In the genomic region with DNA sequence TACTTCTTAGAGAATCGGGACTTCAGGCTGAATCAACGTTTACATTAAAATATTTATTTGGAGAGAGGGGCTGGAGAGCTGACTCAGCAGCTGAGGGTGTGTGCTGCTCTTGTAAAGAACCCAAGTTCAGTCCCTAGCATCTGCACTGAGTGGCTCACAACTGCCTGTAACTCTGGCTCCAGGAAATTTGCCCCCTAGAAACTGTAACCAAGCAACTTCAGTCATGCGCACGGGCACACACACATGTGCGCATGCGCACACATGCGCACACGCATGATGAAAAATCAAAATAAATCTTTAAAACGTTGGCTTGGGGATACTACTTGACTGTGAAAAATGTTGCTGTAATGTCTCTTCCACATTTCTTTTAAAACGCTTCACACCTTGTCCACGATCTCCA, we compare ENCODE assay signal across 24 mouse cellular contexts. TPM values are rescaled to one million over a fixed set of nuclear protein-coding genes. Genes with fewer than 3 reads are reported as not detected.
DNase-seq lines count a peak whose midpoint lies in the region; ATAC-seq and TF ChIP-seq lines count a peak whose summit lies in the region.
"Had no signal": no experiment of that assay in that cellular context is flagged by ENCODE, and none has a peak within 500 bp of the region (broad histone marks: within the 10 kb centered on the region; RNA-seq: fewer than 3 reads in every experiment).

No protein-coding gene starts in this region.

- WGBS in thymus, adult 2 months: 81% methylated on average over 11 of the region's 11 CpGs
- WGBS in liver, embryonic 12.5 days (ENCODE audit: insufficient replicate concordance): 75% methylated on average over 11 of the region's 11 CpGs
- WGBS in heart, embryonic 11.5 days (ENCODE audit: insufficient replicate concordance): 77% methylated on average over 11 of the region's 11 CpGs

- H3K36me3 ChIP-seq in thymus, adult 2 months (ENCODE audit: control insufficient read depth, insufficient read depth, low read length): peaks cover 21% of the 10 kb centered on the region
- H3K36me3 ChIP-seq in liver, embryonic 12.5 days: no peaks in the 10 kb centered on the region
- H3K36me3 ChIP-seq in heart, embryonic 11.5 days (ENCODE audit: control insufficient read depth, insufficient read depth, low read length): no peaks in the 10 kb centered on the region
- H3K36me3 ChIP-seq: embryonic facial prominence, embryonic 15.5 days; forebrain, embryonic 10.5 days; G1E; heart, embryonic 15.5 days; hindbrain, embryonic 13.5 days; intestine, embryonic 15.5 days had no signal

- H3K27ac ChIP-seq in thymus, adult 2 months (ENCODE audit: control insufficient read depth, insufficient read depth, low read length): peak overlapping the region; percentile 70
- H3K27ac ChIP-seq in liver, embryonic 12.5 days: no peak overlapping the region
- H3K27ac ChIP-seq in heart, embryonic 11.5 days (ENCODE audit: low read depth, low read length): no peak overlapping the region
- H3K27ac ChIP-seq: embryonic facial prominence, embryonic 15.5 days; forebrain, embryonic 10.5 days; gastrocnemius, adult 2 months; heart, embryonic 15.5 days; hindbrain, embryonic 13.5 days; hindbrain, postnatal 0 days; intestine, embryonic 15.5 days had no signal

- no peak for ATAC-seq in CD4-positive, CD25-positive, alpha-beta regulatory T cell, adult 4 months
- no peak for ATAC-seq in liver, embryonic 12.5 days
- ATAC-seq in heart, embryonic 11.5 days (replicated peaks; ENCODE audit: insufficient number of reproducible peaks, low FRiP score, low TSS enrichment): no peak
- ATAC-seq: forebrain, embryonic 14.5 days; hindbrain, postnatal 0 days; intestine, embryonic 15.5 days had no signal

- H3K27me3 ChIP-seq in thymus, adult 2 months (ENCODE audit: control insufficient read depth, insufficient read depth, low read length): no peaks in the 10 kb centered on the region
- H3K27me3 ChIP-seq in liver, embryonic 12.5 days (replicated peaks): peaks cover 6% of the 10 kb centered on the region
- H3K27me3 ChIP-seq in heart, embryonic 11.5 days (ENCODE audit: control insufficient read depth, insufficient read depth, low read length): no peaks in the 10 kb centered on the region
- H3K27me3 ChIP-seq: embryonic facial prominence, embryonic 15.5 days; heart, embryonic 15.5 days; hindbrain, embryonic 13.5 days; intestine, embryonic 15.5 days had no signal

- no peak overlapping the region for H3K4me2 ChIP-seq in liver, embryonic 12.5 days
- no peak overlapping the region for H3K4me2 ChIP-seq in heart, embryonic 11.5 days
- H3K4me2 ChIP-seq: embryonic facial prominence, embryonic 15.5 days; heart, embryonic 15.5 days; hindbrain, embryonic 13.5 days; intestine, embryonic 15.5 days had no signal

- H3K4me1 ChIP-seq in thymus, adult 2 months (replicated peaks; ENCODE audit: control insufficient read depth, insufficient read depth, low read length): peaks cover 20% of the 10 kb centered on the region
- H3K4me1 ChIP-seq in liver, embryonic 12.5 days: no peaks in the 10 kb centered on the region
- H3K4me1 ChIP-seq in heart, embryonic 11.5 days (ENCODE audit: control insufficient read depth, insufficient read depth, low read length): no peaks in the 10 kb centered on the region
- H3K4me1 ChIP-seq: embryonic facial prominence, embryonic 15.5 days; forebrain, embryonic 10.5 days; heart, embryonic 15.5 days; hindbrain, embryonic 13.5 days; intestine, embryonic 15.5 days had no signal

- no peak for TF ChIP-seq CTCF in thymus, adult 2 months (IDR thresholded peaks at IDR 0.05; ENCODE audit: borderline replicate concordance, control insufficient read depth, extremely low read depth, insufficient read depth, low read length, poor library complexity)

- no peak for TF ChIP-seq POLR2A in thymus, adult 2 months (IDR thresholded peaks at IDR 0.05; ENCODE audit: control insufficient read depth, extremely low read depth, insufficient read depth, low read length, poor library complexity)

- H3K4me3 ChIP-seq in thymus, adult 2 months (ENCODE audit: control insufficient read depth, insufficient read depth, low read length): no peak overlapping the region
- no peak overlapping the region for H3K4me3 ChIP-seq in liver, embryonic 12.5 days
- no peak overlapping the region for H3K4me3 ChIP-seq in heart, embryonic 11.5 days (ENCODE audit: low read depth, low read length)
- H3K4me3 ChIP-seq: embryonic facial prominence, embryonic 15.5 days; erythroblast, embryonic 14.5 days; forebrain, embryonic 10.5 days; gastrocnemius, adult 2 months; heart, embryonic 15.5 days; hindbrain, embryonic 13.5 days; intestine, embryonic 15.5 days had no signal

- H3K9ac ChIP-seq in liver, embryonic 12.5 days: no peak overlapping the region
- no peak overlapping the region for H3K9ac ChIP-seq in heart, embryonic 11.5 days (ENCODE audit: low read depth, low read length)
- H3K9ac ChIP-seq: embryonic facial prominence, embryonic 15.5 days; heart, embryonic 15.5 days; hindbrain, embryonic 13.5 days; intestine, embryonic 15.5 days had no signal

- H3K9me3 ChIP-seq in liver, embryonic 12.5 days (replicated peaks): no peaks in the 10 kb centered on the region
- no peaks in the 10 kb centered on the region for H3K9me3 ChIP-seq in heart, embryonic 11.5 days (replicated peaks; ENCODE audit: control insufficient read depth, low read length)
- H3K9me3 ChIP-seq: embryonic facial prominence, embryonic 15.5 days; forebrain, embryonic 10.5 days; G1E; heart, embryonic 15.5 days; hindbrain, embryonic 13.5 days; intestine, embryonic 15.5 days had no signal

- DNase-seq in CD4-positive, CD25-positive, alpha-beta regulatory T cell, adult 2 months (ENCODE audit: low read depth, low spot score): peak; percentile 39
- DNase-seq in thymus, adult 2 months: no peak
- DNase-seq in thymus, postnatal 4 days: no peak
- DNase-seq in naive thymus-derived CD4-positive, alpha-beta T cell, adult 2 months (ENCODE audit: low read depth): peak; percentile 45
- DNase-seq: adrenal gland, postnatal 14 days; cerebellum, adult 8-10 months; cerebellum, postnatal 14 days; embryo, embryonic 11 days; gastrocnemius, adult 2 months; gastrocnemius, postnatal 25 days; heart, postnatal 14 days had no signal

RNA-seq across cellular contexts. Expression of a gene that starts 17.3 kb away (rescaled TPM):
- polyA plus RNA-seq in CD4-positive, CD25-positive, alpha-beta regulatory T cell, adult 4 months (2017; shearing (Covaris generic)): 100 to 1,000 TPM; 554 to 560 TPM
- 66.6 and 68.0 TPM in 2 replicates for polyA plus RNA-seq in thymus, adult 2 months (2012; rRNA removed)
- polyA plus RNA-seq in liver, embryonic 12.5 days (2016; fragmentation: Nextera tagmentation; extraction: Ambion mirVana): 2.0 and 3.2 TPM in 2 replicates
- 0.14 TPM in 1 of 2 replicates, not detected in the other for polyA plus RNA-seq in heart, embryonic 11.5 days (2014; fragmentation: Nextera tagmentation; extraction: Ambion mirVana)
- polyA plus RNA-seq: erythroblast, embryonic 14.5 days; forebrain, embryonic 10.5 days; G1E had no signal

RNA-seq across cellular contexts. Expression of a gene that starts 31.1 kb away (rescaled TPM):
- under 1 TPM in 1 of 2 experiments, not detected in 1; 0.22 TPM for polyA plus RNA-seq in CD4-positive, CD25-positive, alpha-beta regulatory T cell, adult 4 months (2017; shearing (Covaris generic))
- polyA plus RNA-seq in thymus, adult 2 months (2012; rRNA removed): 0.13 and 0.18 TPM in 2 replicates
- polyA plus RNA-seq in liver, embryonic 12.5 days (2016; fragmentation: Nextera tagmentation; extraction: Ambion mirVana): 0.05 TPM in 1 of 2 replicates, not detected in the other
- 0.09 TPM in 1 of 2 replicates, not detected in the other for polyA plus RNA-seq in heart, embryonic 11.5 days (2014; fragmentation: Nextera tagmentation; extraction: Ambion mirVana)
- polyA plus RNA-seq: embryonic facial prominence, embryonic 11.5 days; erythroblast, embryonic 14.5 days; forebrain, embryonic 10.5 days; forebrain, embryonic 14.5 days; G1E; hindbrain, embryonic 13.5 days; hindbrain, postnatal 0 days had no signal

RNA-seq across cellular contexts. Expression of a gene that starts 36.0 kb away (rescaled TPM):
- 1 to 10 TPM; 3.8 to 4.1 TPM for polyA plus RNA-seq in CD4-positive, CD25-positive, alpha-beta regulatory T cell, adult 4 months (2017; shearing (Covaris generic))
- polyA plus RNA-seq in thymus, adult 2 months (2012; rRNA removed): 1.3 and 2.8 TPM in 2 replicates
- polyA plus RNA-seq in liver, embryonic 12.5 days (2016; fragmentation: Nextera tagmentation; extraction: Ambion mirVana): 0.38 and 0.41 TPM in 2 replicates
- polyA plus RNA-seq in heart, embryonic 11.5 days (2014; fragmentation: Nextera tagmentation; extraction: Ambion mirVana): 0.19 and 0.21 TPM in 2 replicates
- polyA plus RNA-seq: embryonic facial prominence, embryonic 11.5 days; forebrain, embryonic 10.5 days; forebrain, embryonic 14.5 days; G1E; hindbrain, embryonic 13.5 days had no signal

Comparison
In these comparisons a context has a peak if more than half of its experiments do, and no peak if none do; other contexts are left out.
1. DNase-seq: peak in CD4-positive, CD25-positive, alpha-beta regulatory T cell, adult 2 months (single experiment) and naive thymus-derived CD4-positive, alpha-beta T cell, adult 2 months (single experiment); none in thymus, adult 2 months (single experiment) and thymus, postnatal 4 days (single experiment).
2. RNA of a gene that starts 17.3 kb away (polyA plus RNA-seq): 554 to 560 TPM in CD4-positive, CD25-positive, alpha-beta regulatory T cell, adult 4 months and 66.6 to 68.0 TPM in thymus, adult 2 months; 2.0 to 3.2 TPM in liver, embryonic 12.5 days and 0.14 TPM in heart, embryonic 11.5 days; every median in the first group is over 10 times any median in the second.